Mouse (Mus musculus) testis, adult 2 months (tissue): ENCODE data around the gene Kremen2. TPM values are rescaled to one million over a fixed set of nuclear protein-coding genes. Genes with fewer than 3 reads are reported as not detected.

Experiments
- H3K27ac ChIP-seq: fragments of 200-500 bp; 2 replicates; pipeline ENCODE4 v1.5.1; 2012; ENCODE audit warnings: low read depth, low read length; ENCODE audit not compliant: control insufficient read depth, insufficient read depth
- H3K27me3 ChIP-seq: fragments of 200-500 bp; 2 replicates; pipeline ENCODE4 v1.6.1; 2012; ENCODE audit warnings: mild to moderate bottlenecking, low read length, moderate library complexity; ENCODE audit not compliant: control insufficient read depth, insufficient read depth
- H3K36me3 ChIP-seq: fragments of 200-500 bp; 2 replicates; pipeline ENCODE4 v1.6.1; 2012; ENCODE audit warnings: mild to moderate bottlenecking, low read length; ENCODE audit not compliant: control insufficient read depth, insufficient read depth
- H3K4me1 ChIP-seq: fragments of 200-500 bp; 2 replicates; pipeline ENCODE4 v1.6.1; 2012; ENCODE audit warnings: low read length; ENCODE audit not compliant: control insufficient read depth, insufficient read depth
- H3K4me3 ChIP-seq: fragments of 200-500 bp; 2 replicates; pipeline ENCODE4 v1.5.1; 2012; ENCODE audit warnings: low read depth, mild to moderate bottlenecking, low read length, moderate library complexity, mixed read lengths; ENCODE audit not compliant: control insufficient read depth
- CTCF ChIP-seq: fragments of 200-500 bp; IDR thresholded peaks from 2 replicates; pipeline ENCODE4 v1.5.1; 2012; ENCODE audit warnings: low read depth, mild to moderate bottlenecking, inconsistent platforms, low read length, moderate library complexity; ENCODE audit not compliant: control insufficient read depth, insufficient read depth, insufficient replicate concordance
- POLR2A ChIP-seq: fragments of 200-500 bp; IDR thresholded peaks from 2 replicates; pipeline ENCODE4 v1.6.1; 2012; ENCODE audit warnings: low read depth, mild to moderate bottlenecking, inconsistent platforms, low read length, moderate library complexity; ENCODE audit not compliant: control insufficient read depth
- polyA plus RNA-seq: library from polyadenylated mRNA; depleted of rRNA; stranded (reverse); fragments of >200 nt; gene quantifications from 2 replicates; pipeline ENCODE4 v1.2.3, GENCODE M21; 2012

The Kremen2 gene
- polyA plus RNA-seq, 1 experiment, result 0.80 TPM

DNA sequence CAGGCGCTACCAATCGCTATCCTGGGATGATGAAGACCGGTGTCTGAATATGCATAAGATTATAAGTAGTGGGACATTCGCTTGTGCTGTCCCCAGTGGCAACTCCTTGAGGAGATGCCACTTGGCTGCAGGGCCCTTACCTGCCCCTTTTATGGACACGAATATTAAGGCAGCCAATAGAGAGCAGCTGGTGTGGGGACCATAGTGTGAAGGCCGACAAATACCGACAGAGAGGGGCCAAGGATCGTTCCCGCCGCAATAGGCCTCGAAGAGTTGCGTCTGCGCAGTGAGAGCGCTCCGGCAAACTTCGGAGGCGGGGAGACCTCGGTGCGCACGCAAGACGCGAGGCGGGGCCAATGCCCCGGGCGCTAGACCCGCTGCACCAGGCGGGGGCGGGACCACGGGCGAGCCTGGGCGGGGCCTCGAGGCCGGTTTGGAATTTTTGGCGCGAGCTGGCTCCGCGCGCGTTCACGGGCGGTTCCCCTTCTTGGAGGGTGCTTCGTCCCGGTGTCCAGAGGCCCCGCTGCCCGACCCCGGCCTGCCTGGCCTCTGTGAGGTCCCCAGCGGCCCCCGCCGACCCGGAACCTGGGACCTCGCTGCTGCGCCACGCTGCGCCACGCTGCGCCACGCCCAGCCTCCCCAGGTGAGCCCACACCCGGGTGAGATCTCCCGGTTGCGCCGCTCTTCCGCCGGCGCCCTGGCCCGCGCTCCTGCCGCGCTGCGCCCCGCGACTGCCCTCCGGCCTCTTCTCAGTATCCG, 19.5 kb downstream of the Kremen2 start, which contains the start of gene Pkmyt1:
Gene Pkmyt1, plus strand, starts transcription at position 338 of the 759 bp plus-strand sequence.
- peak; percentile 84 for TF ChIP-seq POLR2A
- TF ChIP-seq CTCF, result no peak
- peaks cover 16% of the 10 kb centered on the region for H3K4me1 ChIP-seq
- H3K4me3 ChIP-seq, result peak within 1 kb of the TSS; percentile 94
- H3K36me3 ChIP-seq, result no peaks in the 10 kb centered on the region
- no peaks in the 10 kb centered on the region for H3K27me3 ChIP-seq
- peak within 1 kb of the TSS; percentile 88 for H3K27ac ChIP-seq

DNA sequence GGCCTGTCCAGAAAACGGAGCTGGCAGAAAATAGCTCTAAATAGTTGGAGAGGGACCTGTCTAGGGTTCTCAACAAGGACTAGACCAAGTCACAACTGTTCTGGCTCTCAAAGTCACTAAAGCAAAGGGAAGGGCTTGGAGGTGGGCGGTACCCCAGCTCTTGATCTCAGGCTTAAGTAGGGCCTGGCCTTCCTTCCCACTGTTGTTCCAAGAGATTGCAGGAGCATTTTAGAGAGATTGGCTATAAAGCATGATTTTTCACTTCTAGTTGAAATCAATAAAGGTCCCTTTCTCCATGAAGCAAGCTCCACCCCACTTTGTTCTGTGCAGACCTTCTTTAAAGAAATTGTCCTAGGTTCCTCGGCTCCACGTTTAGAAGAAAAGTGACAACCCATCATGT, 20.2 kb downstream of the Kremen2 start:
- no peak for TF ChIP-seq POLR2A
- TF ChIP-seq CTCF, result no peak
- no peaks in the 10 kb centered on the region for H3K36me3 ChIP-seq
- peaks cover 18% of the 10 kb centered on the region for H3K4me1 ChIP-seq
- peak overlapping the region; percentile 88 for H3K27ac ChIP-seq
- H3K4me3 ChIP-seq, result peak overlapping the region; percentile 94
- H3K27me3 ChIP-seq, result no peaks in the 10 kb centered on the region

DNA sequence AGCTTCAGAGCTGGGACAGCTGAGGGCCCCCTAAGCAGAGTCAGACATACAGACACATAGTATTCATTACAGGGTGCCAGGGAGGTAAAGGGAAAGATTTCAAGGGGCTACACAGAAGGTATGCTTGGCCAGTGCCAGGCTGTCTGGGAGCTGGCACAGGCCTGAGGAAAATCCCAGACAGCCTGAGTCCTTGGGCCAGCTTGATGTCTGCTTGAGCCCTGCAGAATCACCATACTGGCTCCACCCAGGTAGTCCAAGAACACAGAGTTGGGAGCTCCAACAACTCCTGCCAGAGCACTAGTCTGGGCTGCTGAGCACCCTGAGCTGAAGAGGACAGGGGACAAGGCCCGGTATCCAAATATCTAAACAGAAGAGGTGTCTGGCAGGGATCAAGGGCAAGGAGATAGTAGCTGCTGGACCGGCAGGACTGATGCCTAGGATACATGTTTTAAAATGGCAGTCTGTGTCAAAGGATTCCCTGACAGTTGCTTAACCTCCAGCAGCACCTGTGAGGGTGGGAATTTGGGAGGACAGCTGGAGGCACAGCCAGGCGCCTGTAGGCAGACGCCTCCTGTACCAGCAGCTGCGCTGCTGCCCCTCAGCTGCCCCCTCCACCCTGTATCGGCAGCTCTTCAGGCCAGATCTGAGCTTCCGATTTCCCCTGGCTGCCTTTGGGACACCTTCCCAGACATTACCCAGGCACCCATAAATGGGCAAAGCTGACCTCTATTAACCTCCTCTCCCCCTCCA, 23.1 kb downstream of the Kremen2 start, which contains the start of gene 1520401A03Rik:
Gene 1520401A03Rik, minus strand, starts transcription at position 408 of the 750 bp plus-strand sequence.
- Histone ChIP-seq H3K27me3 (no peaks in the 10 kb centered on the region), H3K4me1 (peaks cover 20% of the 10 kb centered on the region), H3K4me3 (no peak within 1 kb of the TSS), H3K27ac (no peak within 1 kb of the TSS), H3K36me3 (no peaks in the 10 kb centered on the region)
- TF ChIP-seq POLR2A, result no peak
- no peak for TF ChIP-seq CTCF

DNA sequence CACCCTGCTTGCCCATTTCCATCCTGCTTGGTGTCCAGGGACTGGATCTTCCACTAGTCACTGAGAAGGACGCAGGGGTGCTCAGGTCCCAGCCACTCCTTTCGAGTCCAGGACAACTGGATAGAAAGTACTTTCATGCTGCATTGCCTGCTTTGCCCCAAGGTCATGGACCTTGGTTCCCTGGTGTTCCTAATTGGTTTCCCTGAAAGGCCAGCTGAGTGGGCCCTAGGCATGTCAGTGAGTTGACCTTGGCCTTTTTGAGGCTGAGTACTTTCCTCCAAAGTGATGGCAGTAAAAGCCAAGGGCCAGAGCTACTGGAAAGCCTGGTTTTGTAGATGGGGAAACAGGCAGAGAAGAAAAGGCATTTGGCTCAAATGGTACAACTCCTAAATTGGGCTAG, 23.7 kb downstream of the Kremen2 start:
- no peak for TF ChIP-seq CTCF
- TF ChIP-seq POLR2A, result no peak
- no peak overlapping the region for H3K4me3 ChIP-seq
- no peaks in the 10 kb centered on the region for H3K27me3 ChIP-seq
- no peak overlapping the region for H3K27ac ChIP-seq
- H3K36me3 ChIP-seq, result no peaks in the 10 kb centered on the region
- peaks cover 17% of the 10 kb centered on the region for H3K4me1 ChIP-seq

DNA sequence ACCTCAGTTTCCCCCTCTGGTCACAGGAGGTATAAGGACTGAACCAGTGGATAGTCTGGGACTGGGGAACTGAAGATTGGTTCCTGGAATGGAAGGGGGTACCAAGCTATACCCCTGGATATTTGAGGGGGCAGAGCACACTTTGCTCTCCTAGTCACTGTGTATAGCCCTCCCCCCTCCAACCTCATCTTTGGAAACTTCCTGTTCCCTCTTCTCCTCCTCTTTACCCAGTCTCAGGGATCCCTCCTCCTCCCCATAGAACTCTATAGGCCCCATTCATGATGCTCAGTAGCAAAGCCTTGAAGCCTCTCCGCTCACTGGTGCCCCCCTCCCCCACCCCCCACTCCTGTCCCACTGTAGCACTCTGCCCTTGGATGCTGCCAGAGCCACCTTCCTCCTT, 26.2 kb downstream of the Kremen2 start:
- no peak for TF ChIP-seq POLR2A
- no peak for TF ChIP-seq CTCF
- Histone ChIP-seq H3K4me1 (peaks cover 14% of the 10 kb centered on the region), H3K36me3 (no peaks in the 10 kb centered on the region), H3K27ac (no peak overlapping the region), H3K4me3 (no peak overlapping the region), H3K27me3 (no peaks in the 10 kb centered on the region)

DNA sequence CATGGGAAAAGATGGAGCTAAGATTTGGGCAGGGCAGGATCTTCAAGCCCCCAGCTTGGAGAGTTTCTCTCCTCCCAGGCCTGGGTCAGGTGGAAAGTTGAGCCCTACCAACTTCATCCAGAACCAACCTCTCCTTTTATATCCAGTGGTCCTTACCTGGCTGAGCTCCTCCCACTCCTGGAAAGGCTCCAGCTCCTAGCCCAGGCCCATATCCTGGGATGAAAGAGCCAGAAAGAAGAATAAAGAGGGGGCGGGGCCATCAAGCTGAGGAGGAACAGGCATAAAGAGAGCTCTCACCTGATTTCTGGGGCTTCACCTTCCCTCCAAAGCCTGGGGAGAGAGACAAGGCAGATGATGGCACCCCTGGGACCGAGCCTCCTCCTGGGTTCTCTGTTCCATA, 28.6 kb downstream of the Kremen2 start:
- no peaks in the 10 kb centered on the region for H3K27me3 ChIP-seq
- H3K4me3 ChIP-seq, result no peak overlapping the region
- H3K36me3 ChIP-seq, result no peaks in the 10 kb centered on the region
- no peak for TF ChIP-seq POLR2A
- no peak for TF ChIP-seq CTCF
- H3K4me1 ChIP-seq, result peaks cover 3% of the 10 kb centered on the region
- H3K27ac ChIP-seq, result no peak overlapping the region

DNA sequence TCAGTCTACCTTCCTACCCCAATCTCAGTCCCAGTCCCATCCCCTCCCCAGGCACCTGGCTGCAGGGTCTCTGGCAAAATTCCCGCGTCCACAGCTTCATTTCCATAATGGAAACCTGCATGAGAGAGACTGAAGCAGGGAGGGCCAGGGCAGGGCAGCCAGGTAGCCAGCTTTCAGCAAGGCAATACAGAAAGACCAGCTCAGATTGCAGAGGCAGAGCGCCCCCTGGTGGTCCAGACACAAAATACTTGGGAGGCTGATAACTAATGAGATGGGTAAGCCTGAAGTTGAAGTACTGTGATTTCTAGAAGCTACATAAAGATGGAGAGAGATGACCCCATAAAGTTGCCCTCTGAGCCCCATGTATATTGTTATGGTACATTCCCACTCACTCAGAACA, 39.4 kb downstream of the Kremen2 start:
- TF ChIP-seq CTCF, result peak; percentile 80; the same call in 1 of the 2 replicates
- no peak for TF ChIP-seq POLR2A
- H3K4me1 ChIP-seq, result no peaks in the 10 kb centered on the region
- H3K27ac ChIP-seq, result no peak overlapping the region
- H3K36me3 ChIP-seq, result no peaks in the 10 kb centered on the region
- H3K27me3 ChIP-seq, result no peaks in the 10 kb centered on the region
- H3K4me3 ChIP-seq, result no peak overlapping the region
